Mouse (Mus musculus) ES-E14 (cell line): ENCODE results near the gene Setd7.

ENCODE experiments used
- CHD2 ChIP-seq: IDR thresholded peaks from 2 replicates; pipeline ENCODE4 v1.6.1; 2014; ENCODE audit warnings: mild to moderate bottlenecking, low read depth, low read length, inconsistent platforms
- HCFC1 ChIP-seq: IDR thresholded peaks from 2 replicates; pipeline ENCODE4 v1.6.1; 2012; ENCODE audit warnings: low read length, inconsistent platforms, borderline replicate concordance; ENCODE audit not compliant: insufficient read depth
- ZC3H11A ChIP-seq: IDR thresholded peaks from 2 replicates; pipeline ENCODE4 v1.6.1; 2012; ENCODE audit warnings: low read depth, mild to moderate bottlenecking, inconsistent platforms, low read length, borderline replicate concordance
- ZNF384 ChIP-seq: IDR thresholded peaks from 2 replicates; pipeline ENCODE4 v1.6.1; 2012; ENCODE audit warnings: low read depth, low read length, inconsistent platforms

DNA sequence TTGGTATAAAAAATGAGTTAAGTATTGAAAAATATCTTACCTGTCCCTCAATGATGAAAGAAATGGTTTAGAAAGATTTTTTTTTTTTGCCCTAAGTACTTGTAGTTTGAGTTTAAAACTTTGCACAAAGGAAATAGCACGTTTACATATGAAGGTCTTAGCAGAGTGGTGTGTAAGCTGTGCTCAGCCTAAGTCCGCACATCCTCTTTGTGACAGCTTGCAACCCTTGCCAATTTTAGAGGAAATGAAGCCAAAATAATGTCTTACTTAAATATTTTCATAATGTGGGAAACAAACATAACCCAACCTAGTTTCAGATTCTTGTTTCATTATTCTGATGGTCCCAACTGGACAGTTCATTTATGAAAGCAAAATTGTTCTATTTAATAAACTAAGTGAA, 66.2 kb downstream of the Setd7 start:
- TF ChIP-seq CHD2 (no peak), HCFC1 (no peak), ZC3H11A (no peak), ZNF384 (no peak)
